Mouse (Mus musculus): ENCODE data around the gene Kctd17. TPM values are rescaled to one million over a fixed set of nuclear protein-coding genes. Genes with fewer than 3 reads are reported as not detected.

Gene Kctd17
- 21.8 TPM for polyA plus RNA-seq (2014; fragmentation: Illumina TruSeq; extraction: RNeasy Lipid Tissue Mini Kit (QIAGEN cat#74804); ENCODE audit: insufficient read depth, low read depth, low replicate concordance)

GRCm38 (mm10) chr15:78428391-78429138 lies at the start of gene Kctd17:
Gene Kctd17, plus strand, starts transcription at chr15:78428564.

DNA sequence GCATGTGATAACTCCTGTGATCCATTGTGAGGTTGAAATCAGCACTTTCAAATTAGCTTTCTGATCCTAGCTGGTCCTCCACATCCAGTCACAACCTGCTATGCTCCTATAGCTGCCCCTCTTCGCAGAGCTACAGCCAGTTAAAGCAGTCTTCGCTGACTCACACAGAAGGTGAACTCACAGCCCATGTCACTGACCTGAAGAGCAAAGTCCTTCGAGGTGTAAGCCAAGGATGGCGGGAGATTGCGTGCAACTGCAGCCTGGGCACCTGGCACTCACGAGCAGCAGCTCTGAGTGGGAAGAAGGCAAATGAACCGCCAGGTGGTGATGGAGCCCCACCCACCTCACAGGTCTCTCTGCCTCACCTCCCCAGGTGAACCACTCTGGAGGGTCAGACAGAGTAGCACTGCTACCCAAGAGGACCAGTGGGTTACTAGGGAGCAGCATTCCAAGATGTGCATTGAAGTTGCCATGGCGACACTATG lies 32.8 kb upstream of the Kctd17 start, which contains the start of gene Tex33:
Gene Tex33 (minus strand): TSS at position 435 of the 485 bp plus-strand sequence.

DNA sequence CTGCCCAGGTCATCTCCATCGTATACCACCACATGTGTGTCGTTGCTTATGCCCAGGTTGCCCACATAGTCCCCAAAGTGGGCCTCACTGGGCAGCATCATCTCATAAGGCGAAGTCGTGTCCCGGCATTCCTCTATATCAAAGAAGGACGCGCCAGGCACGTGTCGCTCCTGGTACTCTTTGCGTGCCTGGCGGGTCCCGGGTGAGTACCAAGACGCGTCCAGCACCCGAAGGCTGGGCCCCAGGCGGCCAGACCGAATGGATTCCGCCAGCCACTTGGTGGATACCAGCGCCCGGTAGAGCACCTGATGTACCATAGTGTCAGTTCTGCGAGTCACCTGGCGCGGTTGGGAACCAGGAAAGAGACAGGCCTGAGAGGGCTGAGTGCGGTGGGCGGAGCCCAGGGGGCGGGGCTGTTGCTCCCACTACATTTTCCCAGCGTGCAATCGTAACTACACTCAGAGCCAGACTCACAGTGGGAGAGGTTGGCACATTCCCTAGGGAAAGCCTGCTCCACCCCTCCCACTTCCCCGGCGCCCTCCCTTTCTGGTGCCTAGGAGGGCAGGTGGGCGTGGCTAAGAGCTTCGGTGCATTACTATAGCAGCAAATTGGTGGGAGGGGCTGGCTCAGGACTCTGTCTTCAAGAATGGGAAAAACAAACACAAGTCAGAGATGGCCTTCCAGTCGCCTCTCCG lies 22.7 kb upstream of the Kctd17 start, which contains the start of gene Tst:
Gene Tst (minus strand): TSS at position 391 of the 695 bp plus-strand sequence.

GRCm38 (mm10) chr15:78406293-78406934 lies 21.9 kb upstream of the Kctd17 start, which contains the start of gene Mpst:
Gene Mpst, plus strand, starts transcription at chr15:78406416.

DNA sequence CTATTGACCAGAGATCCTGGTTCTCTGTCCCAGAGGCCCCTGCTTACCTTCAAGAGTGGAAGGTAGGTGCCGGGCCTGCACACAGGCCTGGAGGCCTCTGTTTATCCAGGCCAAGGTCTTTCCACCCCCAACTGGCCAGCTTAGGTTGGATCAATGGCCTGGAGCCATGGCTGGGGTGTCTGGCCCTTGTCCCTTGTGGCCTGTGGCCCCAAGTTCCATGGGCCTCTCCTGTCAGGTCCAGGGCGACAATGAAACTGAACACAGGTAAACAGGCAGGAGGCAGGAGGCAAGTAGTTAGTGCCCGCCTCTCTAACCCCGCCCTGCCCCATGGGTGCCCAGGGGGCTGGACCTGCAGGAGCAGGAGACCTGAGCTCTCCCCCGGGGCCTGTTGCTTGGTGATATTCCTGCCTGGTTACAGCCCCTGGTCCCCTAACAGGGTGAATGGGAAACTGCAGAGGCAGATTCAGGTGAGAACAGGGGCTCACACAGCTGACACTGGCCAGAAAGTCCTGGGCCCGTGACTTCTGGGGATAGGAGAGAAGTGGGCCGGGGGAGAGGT lies 40.1 kb downstream of the Kctd17 start, which contains the start of gene Tmprss6:
Gene Tmprss6 (minus strand): TSS at position 256 of the 559 bp plus-strand sequence.

Other genes starting within 250 kb of the Kctd17 start
- gene Pvalb, start 222.2 kb upstream of the Kctd17 start, polyA plus RNA-seq (2014; fragmentation: Illumina TruSeq; extraction: RNeasy Lipid Tissue Mini Kit (QIAGEN cat#74804); ENCODE audit: insufficient read depth, low read depth, low replicate concordance) = not detected
- gene Ncf4, start 183.8 kb upstream of the Kctd17 start, polyA plus RNA-seq (2014; fragmentation: Illumina TruSeq; extraction: RNeasy Lipid Tissue Mini Kit (QIAGEN cat#74804); ENCODE audit: insufficient read depth, low read depth, low replicate concordance) = 16.8 TPM
- gene Csf2rb2, start 122.8 kb upstream of the Kctd17 start, polyA plus RNA-seq (2014; fragmentation: Illumina TruSeq; extraction: RNeasy Lipid Tissue Mini Kit (QIAGEN cat#74804); ENCODE audit: insufficient read depth, low read depth, low replicate concordance) = 3.3 TPM
- gene Csf2rb, start 102.8 kb upstream of the Kctd17 start, polyA plus RNA-seq (2014; fragmentation: Illumina TruSeq; extraction: RNeasy Lipid Tissue Mini Kit (QIAGEN cat#74804); ENCODE audit: insufficient read depth, low read depth, low replicate concordance) = 9.1 TPM
- gene Tex33, start 32.7 kb upstream of the Kctd17 start, polyA plus RNA-seq (2014; fragmentation: Illumina TruSeq; extraction: RNeasy Lipid Tissue Mini Kit (QIAGEN cat#74804); ENCODE audit: insufficient read depth, low read depth, low replicate concordance) = not detected
- gene Tst, start 22.7 kb upstream of the Kctd17 start, polyA plus RNA-seq (2014; fragmentation: Illumina TruSeq; extraction: RNeasy Lipid Tissue Mini Kit (QIAGEN cat#74804); ENCODE audit: insufficient read depth, low read depth, low replicate concordance) = 119 TPM
- gene Mpst, start 22.1 kb upstream of the Kctd17 start, polyA plus RNA-seq (2014; fragmentation: Illumina TruSeq; extraction: RNeasy Lipid Tissue Mini Kit (QIAGEN cat#74804); ENCODE audit: insufficient read depth, low read depth, low replicate concordance) = 47.8 TPM
- 0.14 TPM for gene Tmprss6, start 40.1 kb downstream of the Kctd17 start, polyA plus RNA-seq (2014; fragmentation: Illumina TruSeq; extraction: RNeasy Lipid Tissue Mini Kit (QIAGEN cat#74804); ENCODE audit: insufficient read depth, low read depth, low replicate concordance)
- gene Il2rb, start 66.7 kb downstream of the Kctd17 start, polyA plus RNA-seq (2014; fragmentation: Illumina TruSeq; extraction: RNeasy Lipid Tissue Mini Kit (QIAGEN cat#74804); ENCODE audit: insufficient read depth, low read depth, low replicate concordance) = 6.5 TPM
- 6.8 TPM for gene C1qtnf6, start 102.9 kb downstream of the Kctd17 start, polyA plus RNA-seq (2014; fragmentation: Illumina TruSeq; extraction: RNeasy Lipid Tissue Mini Kit (QIAGEN cat#74804); ENCODE audit: insufficient read depth, low read depth, low replicate concordance)
- gene Sstr3, start 116.1 kb downstream of the Kctd17 start, polyA plus RNA-seq (2014; fragmentation: Illumina TruSeq; extraction: RNeasy Lipid Tissue Mini Kit (QIAGEN cat#74804); ENCODE audit: insufficient read depth, low read depth, low replicate concordance) = not detected
- gene Rac2, start 144.2 kb downstream of the Kctd17 start, polyA plus RNA-seq (2014; fragmentation: Illumina TruSeq; extraction: RNeasy Lipid Tissue Mini Kit (QIAGEN cat#74804); ENCODE audit: insufficient read depth, low read depth, low replicate concordance) = 38.9 TPM
- gene Cyth4, start 168.5 kb downstream of the Kctd17 start, polyA plus RNA-seq (2014; fragmentation: Illumina TruSeq; extraction: RNeasy Lipid Tissue Mini Kit (QIAGEN cat#74804); ENCODE audit: insufficient read depth, low read depth, low replicate concordance) = 21.0 TPM

Measured in lung, adult 10 weeks (tissue).